Mouse (Mus musculus) kidney, adult 2 months (tissue): ENCODE measurements around the gene Col5a3.

Experiments
- CTCF ChIP-seq: fragments of 200-500 bp; conservative IDR thresholded peaks from 2 replicates; pipeline ENCODE4 v1.5.1; 2011; ENCODE audit warnings: low read depth, mild to moderate bottlenecking, control low read depth, low read length, moderate library complexity, mixed read lengths; ENCODE audit not compliant: insufficient read depth, insufficient read length
- POLR2A ChIP-seq: fragments of 200-500 bp; IDR thresholded peaks from one replicate; pipeline ENCODE4 v1.6.1; 2011; ENCODE audit warnings: low read depth, low read length, control low read depth

DNA sequence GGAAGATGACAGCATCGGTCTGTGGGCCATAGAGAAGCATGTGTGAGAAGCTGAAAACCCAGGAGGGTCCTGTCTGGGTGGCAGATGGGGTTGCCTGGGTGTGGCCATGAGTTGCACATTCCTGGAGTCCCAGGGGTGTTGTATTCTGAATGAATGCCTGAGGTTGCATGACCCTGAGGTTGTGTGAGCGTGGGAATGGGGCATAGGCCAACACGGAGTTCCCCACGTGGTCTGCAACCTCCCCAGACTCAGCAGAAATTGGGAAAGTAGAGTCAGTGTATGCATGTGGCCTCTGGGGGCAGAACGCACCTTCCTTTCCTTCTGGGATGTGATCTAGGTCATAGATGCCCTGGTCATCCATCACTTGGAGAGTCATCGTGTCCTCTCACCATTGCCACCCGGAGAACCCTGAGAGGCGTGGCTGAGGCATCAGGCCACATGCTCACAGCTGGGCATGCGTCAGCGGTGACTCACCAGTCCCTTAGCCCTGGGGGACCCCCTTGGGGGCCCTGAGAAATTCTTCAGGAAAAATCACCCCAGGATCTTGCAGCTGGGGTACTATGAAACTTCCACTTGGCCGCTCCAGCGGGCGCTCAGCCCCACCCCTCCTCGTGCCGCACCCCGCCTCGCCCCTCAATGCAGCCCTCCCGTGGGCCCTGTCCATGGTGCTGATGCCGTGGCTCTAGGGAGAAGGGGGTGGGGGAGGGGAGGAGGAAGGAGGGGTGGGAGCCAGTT is 2.2 kb downstream of the Col5a3 start:
- no peak for TF ChIP-seq POLR2A
- no peak for TF ChIP-seq CTCF
